In the genomic region with DNA sequence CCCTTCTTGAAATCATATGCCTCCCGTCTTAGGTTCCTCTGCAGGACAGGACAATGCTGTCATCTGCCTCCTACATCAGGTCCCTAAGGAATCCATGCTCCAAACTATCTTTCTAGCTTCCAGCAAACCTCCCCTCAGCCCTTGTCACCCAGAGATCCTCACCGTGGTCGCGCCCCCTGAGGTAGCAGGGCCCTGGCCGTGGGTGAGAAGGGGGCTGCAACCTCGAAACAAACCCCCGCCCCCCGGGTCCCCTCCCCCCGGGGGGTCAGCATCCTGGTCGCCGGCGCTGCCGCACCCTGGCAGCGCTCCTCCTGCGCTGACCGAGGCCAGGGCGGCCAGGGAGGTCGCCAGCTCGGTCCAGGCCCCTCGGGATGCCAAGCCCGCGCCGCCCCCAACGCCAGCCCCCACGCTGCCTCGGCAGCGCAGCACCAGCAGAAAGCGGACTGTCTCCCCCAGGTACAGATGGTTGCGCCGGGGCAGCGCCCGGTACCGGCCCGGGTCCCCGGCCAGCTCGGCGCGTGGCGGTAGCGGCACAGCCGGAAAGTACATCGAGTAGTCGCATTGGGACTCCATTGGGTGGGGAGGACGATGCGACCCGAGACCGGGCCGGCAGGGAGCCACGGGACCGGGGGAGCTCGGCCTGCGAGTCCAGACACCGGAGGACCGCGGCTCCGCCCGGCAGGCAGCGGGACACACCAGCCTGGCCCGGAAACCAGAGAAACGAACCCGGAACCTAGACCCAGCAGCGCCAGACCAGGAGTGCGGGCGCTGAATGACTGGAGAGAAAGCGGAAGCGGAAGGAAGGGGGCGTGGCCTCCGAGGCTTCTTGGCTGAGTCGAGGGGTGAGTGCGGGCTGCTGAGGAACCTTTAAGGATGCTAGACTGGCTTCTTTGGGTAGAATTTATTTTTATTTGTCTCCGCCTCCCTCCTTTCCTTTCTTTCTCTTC, we compare ENCODE assay signal across 8 mouse cellular contexts. TPM values are rescaled to one million over a fixed set of nuclear protein-coding genes. Genes with fewer than 3 reads are reported as not detected.
DNase-seq lines count a peak whose midpoint lies in the region; ATAC-seq lines count a peak whose summit lies in the region.

Gene BC037034 (minus strand): TSS at position 774 of the 947 bp plus-strand sequence.

- H3K27me3 ChIP-seq in hindbrain, embryonic 10.5 days (ENCODE audit: insufficient read depth, poor library complexity, severe bottlenecking) = no peaks in the 10 kb centered on the region

- H3K36me3 ChIP-seq in hindbrain, embryonic 10.5 days = peaks cover 62% of the 10 kb centered on the region

- peak; percentile 85 for DNase-seq in MEL-GATA-1-ER (ENCODE audit: extremely low read depth, low read depth)
- peak; percentile 87 for DNase-seq in cerebellum, adult 8-10 months
- peak; percentile 90 for DNase-seq in hindbrain, embryonic 10.5 days (ENCODE audit: low spot score)
- DNase-seq in layer of hippocampus, postnatal 10 days (ENCODE audit: low spot score in 2 of 2) = peak; percentile 90 to 93
- DNase-seq in lung, postnatal 10 days = peak; percentile 96
- peak; percentile 87 for DNase-seq in ovary, postnatal 36 days (ENCODE audit: low spot score)
- DNase-seq in thymus, postnatal 25 days = peak; percentile 90

- under 1% methylated on average over 66 of the region's 71 CpGs for WGBS in hindbrain, embryonic 10.5 days

- H3K4me1 ChIP-seq in hindbrain, embryonic 10.5 days (replicated peaks) = peaks cover 42% of the 10 kb centered on the region

- peak within 1 kb of the TSS; percentile 83 for H3K4me3 ChIP-seq in hindbrain, embryonic 10.5 days

- H3K9me3 ChIP-seq in hindbrain, embryonic 10.5 days = no peaks in the 10 kb centered on the region

- H3K27ac ChIP-seq in hindbrain, embryonic 10.5 days = peak within 1 kb of the TSS; percentile 89

- ATAC-seq in frontal cortex, adult (ENCODE audit: low TSS enrichment) = peak; percentile 93

RNA-seq across cellular contexts. Expression of gene BC037034, which starts in this region (rescaled TPM):
- 6.3 and 10.1 TPM in 2 replicates for polyA plus RNA-seq in hindbrain, embryonic 10.5 days (2016; fragmentation: Nextera tagmentation; extraction: Ambion mirVana)
- total RNA-seq in layer of hippocampus, postnatal 10 days (2021) = 10 to 100 TPM; 76.0 to 84.4 TPM

Comparison
In these comparisons a context has a peak if more than half of its experiments do, and no peak if none do; other contexts are left out.
1. Peak in every context shown above with its lines: DNase-seq, ATAC-seq, H3K4me3 ChIP-seq and H3K27ac ChIP-seq.